Mouse (Mus musculus) ES-Bruce4 (cell line): ENCODE measurements around the gene Lama5.

Experiments used
- CTCF ChIP-seq: IDR thresholded peaks from one replicate; pipeline ENCODE4 v1.8.1; 2011; ENCODE audit warnings: low read depth, low read length
- EP300 ChIP-seq: IDR thresholded peaks from 2 replicates; pipeline ENCODE4 v1.6.1; 2011; ENCODE audit warnings: low read depth, low read length; ENCODE audit not compliant: insufficient read depth
- POLR2A ChIP-seq: IDR thresholded peaks from one replicate; pipeline ENCODE4 v1.8.1; 2011; ENCODE audit warnings: low read length; ENCODE audit not compliant: insufficient read depth

GRCm38 (mm10) chr2:180227262-180228059 is 1.8 kb upstream of the Lama5 start:
- no peak for TF ChIP-seq POLR2A
- TF ChIP-seq EP300 = peak; percentile 79
- peak; percentile 75 for TF ChIP-seq CTCF
